Mouse (Mus musculus) A20 (cell line): Measurements from ENCODE around the gene Lsr.
A peak's percentile ranks its signal among the peaks of the same experiment; 100 is the strongest.

Experiments
- DNase-seq: peaks from one replicate; pipeline ENCODE4 v3.0.0-alpha.2; 2011; ENCODE audit warnings: low read depth, low spot score

Lsr gene

DNA sequence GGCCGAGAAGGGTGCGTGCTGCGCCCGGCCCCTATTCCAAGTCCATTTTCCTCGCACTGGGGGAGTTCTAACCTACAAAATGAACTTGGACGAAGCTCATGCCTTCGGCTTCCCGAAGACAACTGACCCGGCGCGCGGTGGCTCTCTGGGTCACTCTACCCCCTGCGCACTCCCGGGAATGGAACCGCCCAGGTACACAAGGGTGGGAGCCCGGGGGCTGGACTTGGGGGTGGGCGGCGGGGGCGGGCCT lies at the start of gene Lsr:
Lsr (minus strand) TSS at position 214 of the 250 bp plus-strand sequence.
- DNase-seq = no peak

DNA sequence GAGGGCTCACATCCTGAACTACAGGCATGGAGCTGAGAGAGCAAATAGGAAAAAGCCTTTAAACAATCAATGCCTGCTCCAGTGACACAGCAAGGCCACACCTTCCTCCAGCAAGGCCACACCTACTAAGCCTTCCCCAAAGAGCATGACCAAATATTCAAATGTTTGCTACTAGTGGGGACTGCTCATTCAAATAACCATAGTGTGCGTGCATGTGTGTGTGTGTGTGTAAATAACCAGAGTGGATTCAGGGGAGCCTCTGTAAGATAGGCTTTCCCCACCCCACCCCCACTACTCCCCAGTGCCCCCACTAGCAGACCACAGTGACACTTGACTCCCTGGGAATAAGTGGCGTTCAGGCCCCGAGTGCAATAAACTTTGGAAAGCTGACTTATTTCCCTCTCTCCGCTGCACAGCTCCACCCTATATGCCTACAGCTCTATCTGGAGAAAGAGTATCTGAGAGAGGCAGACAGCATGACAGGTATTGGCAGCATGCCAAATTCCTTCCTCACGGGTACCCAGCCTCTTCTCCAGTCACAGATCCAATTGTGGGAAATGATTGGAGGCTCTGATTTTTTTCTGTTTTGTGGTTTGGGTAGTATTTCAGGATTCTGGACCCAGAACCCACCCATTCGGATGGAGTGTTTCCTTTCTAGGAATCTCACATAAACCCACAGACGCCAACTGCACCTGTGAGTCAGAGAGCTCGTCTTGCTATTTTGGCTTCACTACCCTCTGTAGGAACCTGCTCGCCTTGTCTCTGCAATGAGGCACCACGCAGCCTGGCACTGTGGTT lies 44.0 kb upstream of the Lsr start:
- DNase-seq = peak; percentile 67

DNA sequence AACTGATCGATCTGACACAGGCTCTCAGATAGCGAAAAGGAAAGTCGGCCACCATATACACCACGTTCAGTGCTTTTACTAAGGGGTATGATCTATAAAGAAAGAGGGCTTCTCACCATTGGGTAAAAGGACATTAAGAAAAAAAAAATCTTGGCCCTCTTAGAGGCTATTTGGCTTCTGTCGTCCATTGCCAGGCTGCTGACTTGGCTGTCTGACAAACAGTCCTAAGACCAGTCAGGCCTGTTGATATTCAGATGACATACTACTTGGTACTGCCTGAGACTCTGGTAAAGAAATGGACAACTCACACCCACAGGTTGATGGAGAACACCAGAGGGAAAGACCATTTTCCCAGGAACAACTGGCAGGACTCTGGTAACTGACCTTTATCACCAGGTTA lies 39.7 kb upstream of the Lsr start:
- DNase-seq = no peak

DNA sequence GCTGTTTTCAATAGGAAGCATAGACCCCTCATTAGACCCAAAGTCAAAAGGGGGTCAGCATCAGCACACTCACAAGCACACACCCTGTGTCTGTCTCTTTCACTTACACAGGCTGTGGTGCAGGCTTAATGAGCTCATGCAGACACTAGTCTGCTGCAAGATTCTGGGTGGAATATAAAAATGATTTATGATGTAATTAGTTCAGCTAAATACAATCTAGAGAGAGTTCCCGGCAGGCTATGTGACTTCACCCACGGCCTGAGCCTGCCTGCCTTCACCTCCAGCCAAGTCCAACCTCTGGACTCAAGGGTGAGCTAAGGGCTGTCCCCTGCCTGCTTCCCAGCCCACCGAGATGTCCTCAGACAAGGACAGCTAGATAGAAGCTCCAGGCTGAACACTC lies 35.6 kb upstream of the Lsr start:
- DNase-seq = no peak

DNA sequence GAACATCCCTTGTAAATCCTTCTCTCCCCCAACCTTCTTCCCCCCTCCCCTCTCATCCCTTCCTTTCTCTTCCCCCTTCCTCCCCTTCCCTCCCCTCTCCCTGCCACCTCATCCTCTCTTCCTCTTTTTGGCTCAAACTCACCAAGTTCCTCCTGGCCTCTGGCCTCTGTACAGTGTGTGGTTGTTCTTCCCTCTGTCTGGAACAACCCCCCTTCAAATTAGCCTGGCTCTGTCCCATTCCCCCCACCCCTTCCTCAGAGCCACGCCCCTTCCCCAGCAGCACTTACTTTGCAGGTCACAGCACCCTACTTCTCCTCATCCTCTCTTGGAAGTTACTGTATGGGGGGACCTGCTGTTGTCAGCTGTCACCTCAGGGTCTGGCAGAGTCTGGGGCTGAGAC lies 34.9 kb upstream of the Lsr start:
- no peak for DNase-seq

DNA sequence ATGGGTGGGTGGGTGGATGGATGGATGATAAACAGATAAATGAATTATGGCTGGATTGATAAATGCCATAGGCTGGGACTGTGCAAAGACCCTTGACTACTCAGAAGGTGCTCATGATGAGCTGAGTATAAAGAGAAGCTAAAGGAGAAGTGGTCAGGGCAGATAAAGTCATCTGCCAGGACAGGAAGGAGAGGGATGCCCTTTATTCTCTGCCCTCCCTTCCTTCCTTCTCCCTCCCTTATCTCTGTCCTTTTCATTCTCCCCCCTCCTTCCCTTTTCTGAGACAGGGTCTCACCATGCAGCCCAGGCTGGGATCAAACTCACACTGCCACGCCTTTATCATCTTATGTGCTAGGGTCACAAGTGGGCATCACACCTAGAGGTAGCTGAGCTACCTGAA lies 34.5 kb upstream of the Lsr start:
- DNase-seq = no peak

DNA sequence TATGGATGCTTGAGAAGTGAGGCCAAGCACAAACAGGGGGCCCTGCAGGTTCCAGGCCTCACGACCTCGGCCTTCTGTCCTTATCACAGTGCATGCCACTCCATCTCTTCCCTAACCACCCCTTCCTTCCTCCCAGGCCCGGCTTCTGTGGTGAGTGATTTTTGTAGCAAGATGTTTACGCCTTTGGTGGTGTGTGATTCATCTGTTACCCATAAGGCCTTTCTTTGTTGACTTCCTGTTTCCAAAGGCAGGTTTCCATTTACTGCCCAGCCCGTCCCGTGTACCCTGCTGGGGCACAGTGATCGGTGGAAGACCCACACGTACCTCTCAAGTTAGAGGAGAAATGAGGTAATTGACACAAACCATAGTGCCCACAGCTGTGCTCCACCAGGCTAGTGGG lies 29.4 kb upstream of the Lsr start:
- DNase-seq = peak; percentile 13

DNA sequence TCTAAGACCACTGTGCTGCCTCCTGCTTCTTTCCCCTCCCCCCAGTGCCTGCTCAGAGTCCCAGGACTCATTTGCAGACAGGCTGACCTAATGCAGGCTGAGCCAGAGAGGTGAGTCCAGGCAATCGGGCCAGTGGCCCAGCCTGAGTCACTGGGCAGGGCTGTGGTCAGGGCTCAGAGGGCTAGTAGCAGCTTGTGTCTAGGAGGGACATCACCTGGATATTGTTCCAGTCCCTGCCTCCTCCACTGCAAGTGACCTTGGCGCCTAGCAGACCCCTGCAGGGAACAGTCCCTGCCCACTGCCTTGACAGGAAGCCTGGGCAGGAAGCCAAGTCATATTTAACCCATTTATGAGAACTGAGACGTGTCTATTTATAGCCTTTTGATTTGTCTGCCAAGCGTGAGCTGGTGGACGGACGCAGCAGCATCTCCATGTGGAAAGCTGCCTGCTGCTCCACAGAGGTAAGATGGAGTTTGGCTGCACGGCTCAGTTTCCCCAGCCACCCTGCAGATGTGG lies 27.3 kb upstream of the Lsr start:
- DNase-seq = peak; percentile 89

DNA sequence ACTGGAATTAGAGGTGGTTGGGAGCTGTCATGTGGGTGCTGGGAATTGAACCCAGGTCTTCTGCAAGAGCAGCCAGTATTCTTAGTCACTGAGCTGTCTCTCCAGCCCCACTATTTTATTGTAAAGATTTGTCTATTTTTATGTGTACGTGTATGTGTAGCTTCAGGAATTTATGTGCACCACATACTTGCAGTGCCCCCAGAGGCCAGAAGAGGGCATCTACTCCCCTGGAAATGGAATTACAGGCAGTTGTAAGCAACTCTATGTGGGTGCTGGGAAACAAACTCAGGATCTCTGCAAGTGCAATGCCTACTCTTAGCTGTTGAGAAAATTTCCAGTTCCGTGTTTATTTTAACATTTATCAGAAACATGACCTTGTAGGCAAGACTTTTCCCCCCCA lies 23.2 kb upstream of the Lsr start:
- peak; percentile 24 for DNase-seq

DNA sequence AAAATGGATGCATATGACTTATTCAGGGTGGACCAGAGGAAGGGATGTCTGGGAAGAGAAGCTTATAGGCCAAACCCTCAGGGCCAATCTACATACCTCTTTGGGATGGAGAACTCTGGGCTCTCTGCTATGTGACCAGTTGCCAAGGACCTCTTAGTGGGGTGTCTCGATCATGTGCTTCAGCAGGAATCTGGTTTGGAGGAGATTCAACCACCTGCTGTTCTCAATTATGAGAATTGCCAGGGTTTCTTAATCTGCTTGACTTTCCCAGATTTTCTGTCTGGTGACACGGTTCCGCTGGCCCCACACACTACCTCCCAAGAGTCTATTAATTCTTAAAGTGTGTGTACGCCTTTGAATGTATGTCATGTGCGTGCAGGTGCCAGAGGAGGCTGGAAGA lies 20.7 kb upstream of the Lsr start:
- DNase-seq = no peak

DNA sequence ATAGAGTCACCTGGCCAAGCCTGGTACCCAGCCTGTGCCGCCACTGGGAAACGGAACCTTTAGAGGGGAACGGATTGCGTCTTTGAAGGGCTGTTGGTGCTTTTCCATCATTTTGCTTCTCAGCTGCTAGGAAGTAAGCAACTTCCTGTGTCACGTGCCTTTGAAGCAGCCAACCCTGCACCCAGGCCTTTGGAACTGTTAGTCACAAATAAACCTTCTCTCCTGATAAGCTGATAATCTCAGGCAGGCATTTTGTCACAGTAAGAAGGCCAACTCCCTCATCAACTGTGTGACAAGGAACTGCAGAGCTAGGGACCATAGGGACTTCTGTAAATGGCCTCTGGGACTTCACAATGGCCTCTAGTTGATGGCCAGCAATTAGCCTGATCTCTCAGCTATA lies 18.9 kb upstream of the Lsr start:
- DNase-seq = no peak

DNA sequence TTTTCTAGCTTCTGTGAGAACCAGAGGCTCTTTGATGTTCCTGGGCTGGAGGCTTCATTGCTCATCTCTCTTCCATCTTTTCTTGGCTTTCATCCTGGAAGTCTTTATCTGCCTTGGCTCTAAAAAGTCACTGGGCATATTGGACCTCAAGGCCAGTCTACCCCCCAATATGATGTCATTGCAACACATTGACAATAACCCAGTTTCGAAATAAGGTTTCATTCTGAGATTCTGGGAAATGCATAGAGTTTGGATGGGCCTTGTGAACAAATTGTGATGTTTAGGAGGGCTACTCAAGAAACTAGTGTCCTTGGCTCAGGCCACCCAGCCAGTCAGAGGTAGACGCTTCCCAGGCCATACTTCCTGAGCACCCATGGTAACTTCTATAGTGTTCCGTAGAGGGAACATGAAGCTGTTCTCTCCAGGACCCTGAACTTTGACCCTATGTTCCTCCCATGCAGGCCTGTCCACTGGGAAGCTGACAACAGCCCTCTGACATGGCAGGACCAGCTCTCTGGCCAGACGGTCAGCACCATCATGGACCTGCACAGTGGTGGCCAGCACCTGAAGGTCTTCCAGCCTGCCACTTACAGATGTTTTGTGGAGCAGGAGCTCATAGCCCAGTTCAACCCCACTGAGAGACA lies 15.4 kb upstream of the Lsr start:
- no peak for DNase-seq

DNA sequence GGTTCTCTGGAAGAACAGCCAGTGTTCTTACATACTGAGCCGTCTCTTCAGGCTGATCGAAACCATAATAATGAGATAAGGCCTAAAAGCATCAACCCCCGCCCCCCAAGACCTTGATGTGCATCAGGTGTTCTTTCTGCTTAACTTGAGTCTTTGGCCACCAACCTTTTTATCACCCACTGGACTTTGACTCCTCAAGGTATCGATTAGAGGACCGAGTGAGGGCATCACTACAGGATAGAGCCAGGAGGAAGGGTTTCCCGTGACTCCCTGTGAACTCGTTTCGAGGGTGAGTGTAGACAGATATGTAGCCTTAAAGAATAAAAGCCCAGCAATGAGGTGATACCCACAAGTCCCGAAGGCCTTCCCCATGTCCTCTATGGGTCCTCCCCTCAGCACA lies 12.1 kb upstream of the Lsr start:
- DNase-seq = no peak

DNA sequence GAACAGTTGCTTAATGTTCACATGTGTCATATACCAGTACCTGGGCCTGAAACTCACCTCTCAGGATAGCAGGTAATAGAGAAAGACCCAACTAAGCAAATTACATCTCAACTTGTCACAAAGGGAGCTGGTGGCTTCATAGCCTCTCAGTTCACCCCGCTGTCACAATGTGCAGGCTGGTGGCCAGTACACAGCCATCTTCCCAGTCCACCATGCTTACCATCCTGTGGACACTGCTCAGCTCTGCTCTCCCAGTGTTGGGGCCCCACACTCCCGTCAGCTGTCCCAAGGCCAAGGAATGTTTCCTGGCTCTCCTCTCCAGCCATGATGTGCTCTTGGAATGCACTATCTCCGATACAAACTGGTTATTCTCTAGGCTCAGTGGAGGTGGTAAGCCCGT lies 8.4 kb upstream of the Lsr start:
- DNase-seq = no peak

DNA sequence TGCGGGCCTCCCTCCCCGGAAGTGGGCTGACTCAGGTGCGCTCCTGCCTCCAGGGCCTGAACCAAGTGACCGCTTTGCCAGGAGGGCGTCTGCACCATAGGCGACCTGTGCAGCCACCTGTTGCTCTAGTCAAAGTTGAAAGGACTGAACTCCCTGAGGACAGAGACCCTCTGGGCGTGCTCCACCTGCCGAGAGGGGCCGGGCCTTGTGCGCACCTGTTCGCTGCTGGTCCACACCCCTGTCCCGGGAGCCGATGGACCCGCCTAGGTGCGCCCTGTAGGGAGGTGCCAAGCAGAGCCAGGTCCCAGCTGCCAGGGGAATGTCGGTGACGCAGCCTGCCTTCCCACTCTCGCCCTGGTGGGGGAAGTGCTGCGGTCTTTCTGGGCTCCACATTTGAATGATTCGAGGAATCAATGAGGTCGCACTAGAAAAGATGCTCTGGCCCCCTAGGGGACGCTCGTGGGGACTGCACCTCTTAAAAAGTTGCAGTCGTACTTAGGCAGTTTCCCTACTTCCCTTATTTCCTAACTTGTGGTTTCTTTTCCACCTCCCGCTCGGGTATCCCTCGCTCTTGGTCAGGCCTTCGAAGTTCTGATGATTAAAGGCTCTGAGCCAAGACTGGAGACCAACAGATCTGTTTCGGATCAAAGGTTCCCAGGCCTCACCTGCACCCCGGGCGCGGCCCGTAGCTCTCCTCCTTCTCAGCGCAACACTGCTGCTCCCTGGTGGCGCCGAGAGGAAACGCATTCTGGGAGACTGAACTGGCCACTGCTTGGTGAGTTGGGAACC lies 431 bp upstream of the Lsr start, which contains the start of gene Fam187b:
Fam187b (plus strand) TSS at position 290 of the 789 bp plus-strand sequence.
- DNase-seq = peak; percentile 89

DNA sequence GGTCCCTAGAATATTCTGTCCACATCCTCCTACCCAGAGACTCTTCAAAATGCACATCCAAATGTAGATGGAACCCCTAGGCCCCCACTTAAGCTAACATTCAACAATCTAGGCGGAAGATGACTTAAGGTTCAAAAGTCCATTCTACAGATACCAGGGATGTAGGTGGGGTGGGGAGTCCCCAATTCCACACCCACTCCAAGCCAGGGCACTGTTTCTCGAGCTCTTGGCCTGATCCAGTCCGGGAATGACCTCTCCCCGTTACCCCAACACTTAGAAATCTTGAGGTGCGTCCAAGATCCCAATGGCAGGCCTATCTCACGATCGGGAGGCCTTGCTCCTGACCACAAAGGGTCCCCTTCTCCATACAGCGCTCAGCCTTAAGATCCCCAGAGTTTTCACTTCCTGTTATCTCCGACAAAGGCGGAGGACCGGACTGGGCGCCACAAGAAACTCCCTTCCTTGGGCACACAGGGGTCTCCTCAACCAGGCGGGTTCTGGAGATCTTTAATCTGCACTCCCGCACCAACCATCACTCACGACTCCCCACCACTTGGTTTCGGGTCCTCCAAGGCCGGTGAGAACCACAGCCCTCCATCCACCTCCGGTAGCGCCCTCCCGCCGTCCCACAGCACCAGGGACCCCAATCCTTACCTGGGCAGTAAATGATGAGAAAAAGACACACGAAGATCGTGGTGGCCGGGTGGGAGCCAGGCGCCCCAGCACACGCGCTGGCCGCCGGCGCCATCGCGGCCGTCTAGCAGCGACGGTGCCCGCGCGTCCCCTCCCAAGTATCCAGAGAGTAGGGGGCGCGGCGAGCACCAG lies 626 bp downstream of the Lsr start:
- no peak for DNase-seq

DNA sequence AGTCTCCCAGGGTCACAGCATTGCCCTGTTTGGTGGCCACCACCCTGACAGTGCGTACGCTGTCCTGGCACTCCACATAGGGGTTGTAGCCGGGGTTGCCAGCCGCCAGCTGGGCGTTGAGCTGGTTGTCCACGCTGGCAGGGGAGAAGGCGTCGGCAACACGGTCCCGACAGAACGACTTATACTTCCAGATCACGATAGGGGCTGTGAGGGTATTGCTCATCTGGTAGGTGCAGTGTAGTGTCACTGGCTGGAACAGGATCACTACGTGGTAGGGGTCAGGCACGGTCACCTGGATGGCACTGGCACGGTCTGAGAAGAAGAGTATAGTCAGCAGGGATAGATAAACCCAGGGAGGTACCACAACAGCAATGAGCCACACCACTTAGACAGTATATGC lies 1.4 kb downstream of the Lsr start:
- DNase-seq = no peak

DNA sequence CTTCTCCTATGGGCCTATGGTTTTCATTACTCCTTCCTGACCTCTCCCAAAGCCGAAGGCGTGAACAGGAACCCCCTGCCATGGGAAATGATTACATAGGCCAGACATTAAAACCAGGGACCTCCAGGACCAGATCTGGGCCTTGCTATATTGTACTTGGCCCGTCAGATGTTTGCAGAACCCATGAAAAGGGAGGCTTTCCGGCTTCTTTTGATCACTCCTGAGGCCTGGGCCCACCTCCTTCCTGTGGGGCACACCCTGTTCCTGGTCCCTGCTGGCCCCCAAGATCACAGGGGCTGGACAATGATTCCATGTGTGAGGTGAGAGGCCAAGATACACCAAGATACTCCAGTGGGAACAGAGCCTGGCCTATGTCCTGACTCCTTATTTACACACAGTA lies 4.1 kb downstream of the Lsr start:
- no peak for DNase-seq

DNA sequence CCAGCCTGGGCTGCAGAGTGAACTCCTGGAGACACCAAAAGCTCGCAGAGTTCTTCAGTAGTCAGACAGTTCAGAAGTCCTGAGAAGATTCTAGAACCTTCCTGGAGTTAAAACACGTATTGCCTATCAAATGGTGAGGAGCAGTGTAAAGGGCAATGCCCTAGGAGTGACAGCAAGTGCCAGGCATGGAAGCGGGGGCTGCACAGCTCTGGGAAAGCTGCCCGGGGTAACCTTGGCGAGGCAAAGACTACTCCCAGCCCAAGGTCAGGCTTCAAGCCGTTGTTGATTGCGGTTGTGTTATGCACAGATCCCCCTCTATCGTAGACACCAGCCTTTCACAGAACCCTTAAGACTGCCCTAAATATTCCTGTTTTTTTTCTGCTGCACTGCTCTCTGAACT lies 4.7 kb downstream of the Lsr start:
- DNase-seq = no peak

DNA sequence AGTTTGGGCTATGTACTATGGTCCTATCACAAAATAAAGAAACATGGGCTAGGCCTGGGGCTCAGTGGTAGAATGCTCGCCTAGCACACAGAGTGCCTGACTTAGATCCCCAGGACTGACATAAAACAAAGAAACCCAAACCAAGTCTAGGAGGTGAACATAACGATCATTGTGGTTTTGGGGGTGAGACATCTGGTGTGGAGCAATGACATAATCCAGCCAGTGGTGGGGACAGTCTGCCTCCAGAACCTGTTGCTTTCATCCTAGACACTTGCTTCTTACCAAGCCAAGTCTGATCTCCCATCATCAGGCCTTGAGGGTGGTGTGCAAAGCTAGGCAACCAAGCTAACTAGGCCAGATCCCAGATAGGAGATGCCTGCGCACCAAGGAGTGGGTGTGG lies 6.6 kb downstream of the Lsr start:
- no peak for DNase-seq

DNA sequence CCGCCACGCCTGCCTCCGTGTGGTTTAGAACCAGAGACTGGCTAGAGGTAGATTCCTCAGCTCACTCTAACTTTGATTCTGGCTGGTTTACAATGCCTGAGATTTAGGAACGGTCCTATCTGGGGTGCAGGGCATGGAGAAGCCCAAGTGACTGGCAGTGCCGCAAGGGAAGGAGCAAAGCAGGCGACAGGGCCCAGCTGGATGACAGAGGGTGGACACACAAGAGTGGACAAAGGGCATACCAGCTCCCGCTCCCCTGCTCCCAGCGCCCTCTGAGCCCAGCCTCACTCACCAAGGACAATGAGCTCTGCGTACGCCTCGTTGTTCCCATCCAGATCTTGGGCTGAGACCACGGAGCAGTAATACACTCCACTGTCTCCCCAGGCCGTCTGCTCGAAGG lies 7.6 kb downstream of the Lsr start:
- no peak for DNase-seq

DNA sequence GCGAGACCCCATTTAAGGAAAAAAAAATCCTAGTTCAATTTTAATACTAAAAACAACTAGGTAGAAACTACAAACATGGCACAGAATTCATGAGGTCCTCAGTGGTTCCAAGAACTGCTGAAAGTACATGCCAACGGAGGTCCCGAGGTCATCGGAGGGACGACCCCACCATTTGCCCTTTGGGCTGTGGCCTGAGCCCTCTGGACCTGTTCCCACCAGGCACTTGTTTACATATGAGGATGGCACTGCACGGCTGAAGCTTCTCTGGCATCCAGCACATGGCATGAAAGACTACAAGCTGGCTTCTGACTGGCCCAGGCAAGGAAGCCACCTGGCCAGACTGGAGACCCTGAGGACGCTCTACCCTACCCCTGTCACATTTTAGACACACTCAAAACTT lies 8.9 kb downstream of the Lsr start:
- no peak for DNase-seq
